Mouse (Mus musculus): ENCODE measurements around the gene Tmem53. TPM values are rescaled to one million over a fixed set of nuclear protein-coding genes. Genes with fewer than 3 reads are reported as not detected.

The Tmem53 gene
- polyA plus RNA-seq, 2 experiments: 7.7 to 10.5 TPM

GRCm38 (mm10) chr4:117210147-117211074 lies 41.3 kb upstream of the Tmem53 start:
- Histone ChIP-seq H3K27ac (replicated peaks; ENCODE audit: low read depth, low read length) (no peak overlapping the region; the same call in 1 of the 2 replicates), H3K36me3 (ENCODE audit: control insufficient read depth, insufficient read depth, low read length) (no peaks in the 10 kb centered on the region), H3K9me3 (ENCODE audit: control insufficient read depth, low read length) (no peaks in the 10 kb centered on the region), H3K4me1 (ENCODE audit: control insufficient read depth, insufficient read depth, low read length) (no peaks in the 10 kb centered on the region), H3K9ac (ENCODE audit: low read depth, low read length, severe bottlenecking) (no peak overlapping the region), H3K4me2 (replicated peaks; ENCODE audit: low read depth, low read length, severe bottlenecking) (no peak overlapping the region), H3K4me3 (replicated peaks; ENCODE audit: low read length) (no peak overlapping the region), H3K27me3 (ENCODE audit: control insufficient read depth, insufficient read depth, low read length) (no peaks in the 10 kb centered on the region)
- TF ChIP-seq POLR2A (IDR thresholded peaks at IDR 0.05; ENCODE audit: borderline replicate concordance, extremely low read depth, insufficient read depth, insufficient read length): no peak
- WGBS: 6% methylated on average over 20 of the region's 20 CpGs
- ATAC-seq (ENCODE audit: low FRiP score, low read depth) (peak; percentile 75; the same call in 1 of the 2 replicates), DNase-seq (ENCODE audit: low spot score) (peak; percentile 78)

DNA sequence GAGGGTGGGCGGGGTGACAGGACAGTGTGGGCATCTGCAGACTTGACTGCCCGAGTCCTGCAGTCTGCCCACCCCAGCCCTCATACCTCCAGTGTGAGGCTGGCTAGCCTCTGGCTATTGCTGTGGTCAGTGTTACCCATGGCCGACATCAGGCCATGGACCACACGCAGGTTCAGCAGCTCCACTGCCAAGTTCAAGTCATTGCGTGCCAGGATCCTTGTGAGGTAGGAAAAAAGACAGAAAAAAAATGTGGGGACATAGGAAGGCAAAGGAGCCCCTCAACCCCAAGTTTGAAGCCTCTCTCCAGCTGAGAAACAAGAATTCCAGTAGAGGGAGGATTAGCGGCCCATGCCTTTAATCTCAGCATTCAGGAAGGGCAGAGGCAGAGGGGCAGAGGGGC lies 37.5 kb upstream of the Tmem53 start:
- H3K27me3 ChIP-seq (ENCODE audit: control insufficient read depth, insufficient read depth, low read length): no peaks in the 10 kb centered on the region
- WGBS: 85% methylated on average over 6 of the region's 6 CpGs
- ATAC-seq (ENCODE audit: low FRiP score, low read depth): no peak

DNA sequence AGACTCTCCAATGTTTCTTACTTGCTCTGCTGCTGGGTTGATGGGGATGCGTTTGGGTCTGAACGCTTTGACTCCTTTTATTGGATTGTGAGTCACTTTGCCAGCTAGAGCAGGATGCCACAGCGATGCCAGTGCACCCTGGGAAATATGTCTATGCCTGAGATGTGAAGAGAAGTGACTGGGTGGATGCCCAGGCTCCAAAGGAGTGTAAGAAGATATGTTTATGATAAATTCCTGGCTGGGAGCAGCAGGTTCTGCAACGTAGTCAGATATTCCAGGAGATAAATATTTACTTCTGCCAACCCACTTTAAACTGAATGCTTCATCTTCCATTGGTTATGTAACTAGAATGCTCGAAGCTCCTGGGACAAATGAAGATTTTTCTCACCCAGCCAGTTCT lies 34.7 kb upstream of the Tmem53 start:
- WGBS: 80% methylated on average over 5 of the region's 5 CpGs
- Histone ChIP-seq H3K27ac (replicated peaks; ENCODE audit: low read depth, low read length) (no peak overlapping the region), H3K4me1 (ENCODE audit: control insufficient read depth, insufficient read depth, low read length) (no peaks in the 10 kb centered on the region), H3K27me3 (ENCODE audit: control insufficient read depth, insufficient read depth, low read length) (no peaks in the 10 kb centered on the region), H3K36me3 (ENCODE audit: control insufficient read depth, insufficient read depth, low read length) (no peaks in the 10 kb centered on the region), H3K4me3 (replicated peaks; ENCODE audit: low read length) (no peak overlapping the region), H3K9me3 (ENCODE audit: control insufficient read depth, low read length) (no peaks in the 10 kb centered on the region), H3K4me2 (replicated peaks; ENCODE audit: low read depth, low read length, severe bottlenecking) (no peak overlapping the region), H3K9ac (ENCODE audit: low read depth, low read length, severe bottlenecking) (no peak overlapping the region)
- DNase-seq (ENCODE audit: low spot score) (no peak), ATAC-seq (ENCODE audit: low FRiP score, low read depth) (no peak)
- no peak for TF ChIP-seq POLR2A (IDR thresholded peaks at IDR 0.05; ENCODE audit: borderline replicate concordance, extremely low read depth, insufficient read depth, insufficient read length)

More for the DNA sequence above, 37.5 kb upstream of the Tmem53 start:
- H3K36me3 ChIP-seq (ENCODE audit: control insufficient read depth, insufficient read depth, low read length): no peaks in the 10 kb centered on the region
- no peak overlapping the region for H3K4me2 ChIP-seq (replicated peaks; ENCODE audit: low read depth, low read length, severe bottlenecking)
- DNase-seq (ENCODE audit: low spot score): no peak
- H3K9ac ChIP-seq (ENCODE audit: low read depth, low read length, severe bottlenecking): no peak overlapping the region
- TF ChIP-seq POLR2A (IDR thresholded peaks at IDR 0.05; ENCODE audit: borderline replicate concordance, extremely low read depth, insufficient read depth, insufficient read length): no peak
- H3K27ac ChIP-seq (replicated peaks; ENCODE audit: low read depth, low read length): no peak overlapping the region
- no peak overlapping the region for H3K4me3 ChIP-seq (replicated peaks; ENCODE audit: low read length)
- H3K9me3 ChIP-seq (ENCODE audit: control insufficient read depth, low read length): no peaks in the 10 kb centered on the region
- no peaks in the 10 kb centered on the region for H3K4me1 ChIP-seq (ENCODE audit: control insufficient read depth, insufficient read depth, low read length)

DNA sequence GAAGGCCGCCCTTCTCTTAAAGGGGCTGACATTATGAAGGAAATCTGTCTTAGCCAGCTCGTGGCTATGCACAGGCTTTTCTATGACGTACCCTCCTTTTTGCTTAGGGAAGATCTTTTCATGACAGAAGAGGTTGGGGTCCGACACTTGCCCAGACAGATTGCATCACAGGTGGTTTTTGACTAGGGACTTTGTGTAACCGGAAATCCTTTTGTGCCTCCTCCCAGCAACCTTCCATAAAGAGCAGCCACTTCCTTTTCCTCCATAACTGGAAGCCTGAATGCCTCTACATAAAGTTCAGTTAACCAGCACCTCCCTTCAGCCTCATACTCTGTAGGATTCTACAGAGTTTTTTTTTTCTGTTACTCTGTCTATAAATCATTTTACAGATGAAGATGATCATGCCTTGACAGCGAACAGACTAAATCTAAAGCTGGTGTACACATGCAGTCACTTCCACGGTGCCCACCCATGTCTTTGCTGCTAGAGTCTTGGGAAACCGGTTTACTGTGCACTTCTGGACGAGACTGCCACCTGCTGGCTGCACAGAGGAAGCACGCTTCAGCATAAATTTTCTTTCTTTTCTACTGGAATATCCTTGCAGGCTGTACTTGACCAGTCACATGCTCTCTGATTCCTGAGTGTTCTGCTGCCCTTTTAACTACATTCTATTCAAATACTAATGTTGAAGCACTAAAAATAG lies 33.1 kb upstream of the Tmem53 start:
- H3K4me2 ChIP-seq (replicated peaks; ENCODE audit: low read depth, low read length, severe bottlenecking): no peak overlapping the region
- H3K27ac ChIP-seq (replicated peaks; ENCODE audit: low read depth, low read length): no peak overlapping the region
- TF ChIP-seq POLR2A (IDR thresholded peaks at IDR 0.05; ENCODE audit: borderline replicate concordance, extremely low read depth, insufficient read depth, insufficient read length): no peak
- H3K4me3 ChIP-seq (replicated peaks; ENCODE audit: low read length): no peak overlapping the region
- 33% methylated on average over 10 of the region's 10 CpGs for WGBS
- DNase-seq (ENCODE audit: low spot score): peak; percentile 82
- no peaks in the 10 kb centered on the region for H3K4me1 ChIP-seq (ENCODE audit: control insufficient read depth, insufficient read depth, low read length)
- H3K9me3 ChIP-seq (ENCODE audit: control insufficient read depth, low read length): no peaks in the 10 kb centered on the region
- no peak overlapping the region for H3K9ac ChIP-seq (ENCODE audit: low read depth, low read length, severe bottlenecking)
- peak; percentile 67; the same call in 1 of the 2 replicates for ATAC-seq (ENCODE audit: low FRiP score, low read depth)
- H3K27me3 ChIP-seq (ENCODE audit: control insufficient read depth, insufficient read depth, low read length): no peaks in the 10 kb centered on the region
- no peaks in the 10 kb centered on the region for H3K36me3 ChIP-seq (ENCODE audit: control insufficient read depth, insufficient read depth, low read length)

GRCm38 (mm10) chr4:117220741-117221515 lies 30.8 kb upstream of the Tmem53 start:
- TF ChIP-seq POLR2A (IDR thresholded peaks at IDR 0.05; ENCODE audit: borderline replicate concordance, extremely low read depth, insufficient read depth, insufficient read length): no peak
- Histone ChIP-seq H3K9me3 (ENCODE audit: control insufficient read depth, low read length) (no peaks in the 10 kb centered on the region), H3K4me3 (replicated peaks; ENCODE audit: low read length) (no peak overlapping the region), H3K4me2 (replicated peaks; ENCODE audit: low read depth, low read length, severe bottlenecking) (no peak overlapping the region), H3K27me3 (ENCODE audit: control insufficient read depth, insufficient read depth, low read length) (no peaks in the 10 kb centered on the region), H3K9ac (ENCODE audit: low read depth, low read length, severe bottlenecking) (no peak overlapping the region), H3K27ac (replicated peaks; ENCODE audit: low read depth, low read length) (no peak overlapping the region), H3K36me3 (ENCODE audit: control insufficient read depth, insufficient read depth, low read length) (no peaks in the 10 kb centered on the region), H3K4me1 (ENCODE audit: control insufficient read depth, insufficient read depth, low read length) (no peaks in the 10 kb centered on the region)
- 73% methylated on average over 9 of the region's 9 CpGs for WGBS
- ATAC-seq (ENCODE audit: low FRiP score, low read depth): no peak
- DNase-seq (ENCODE audit: low spot score): no peak

Measured in limb, embryonic 14.5 days (tissue).